Mouse (Mus musculus) liver, embryonic 14.5 days (tissue): ENCODE measurements around the gene Tgfb1.

Source experiments
- CTCF ChIP-seq: IDR thresholded peaks from 2 replicates; pipeline ENCODE4 v1.5.1; 2016; ENCODE audit warnings: antibody characterized with exemption, low read depth, control low read depth
- EP300 ChIP-seq: IDR thresholded peaks from 2 replicates; pipeline ENCODE4 v1.6.1; 2016; ENCODE audit warnings: antibody characterized with exemption, low read depth

DNA sequence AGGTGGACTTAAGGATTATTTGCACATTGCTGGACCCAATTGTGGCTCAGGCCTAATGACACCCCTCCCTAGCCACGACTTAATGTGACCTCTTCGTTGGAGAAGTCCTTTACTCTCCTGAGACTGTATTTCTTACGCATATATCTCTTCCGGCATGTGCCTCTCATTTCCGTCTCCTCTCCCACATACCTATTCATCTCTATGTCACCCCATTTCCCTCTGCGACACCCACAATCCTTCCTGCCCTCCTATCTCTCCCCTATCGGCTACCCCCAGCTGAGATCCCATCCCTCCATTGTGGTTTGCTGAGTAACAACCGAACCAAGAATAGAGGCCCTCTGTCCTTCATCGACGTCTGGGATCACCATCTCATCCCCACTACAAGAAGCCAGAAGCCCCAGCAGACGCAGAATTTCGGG lies 2.8 kb downstream of the Tgfb1 start:
- no peak for TF ChIP-seq CTCF
- TF ChIP-seq EP300 = peak; percentile 22; the same call in 1 of the 2 replicates
